Mouse (Mus musculus) pancreas, adult 10 weeks (tissue): ENCODE data around the gene Higd1b. TPM values are rescaled to one million over a fixed set of nuclear protein-coding genes. Genes with fewer than 3 reads are reported as not detected.

Source experiments
- polyA plus RNA-seq: library from polyadenylated mRNA; stranded (reverse); fragments of 350-450 nt; fragmentation: Illumina TruSeq; extraction: RNeasy Lipid Tissue Mini Kit (QIAGEN cat#74804); gene quantifications from one replicate; pipeline ENCODE4 v1.2.3, GENCODE M21; 2015; ENCODE audit warnings: low read depth, low replicate concordance; ENCODE audit not compliant: insufficient read depth

Gene Higd1b
- polyA plus RNA-seq, result 4.0 TPM

GRCm38 (mm10) chr11:102835549-102835948 lies at the start of gene Higd1b:
Higd1b (plus strand) TSS chr11:102835849.

GRCm38 (mm10) chr11:102819021-102819782 lies 16.4 kb upstream of the Higd1b start, which contains the start of gene Gjc1:
Gjc1 (minus strand) TSS chr11:102819700.

GRCm38 (mm10) chr11:102880585-102881313 lies 45.1 kb downstream of the Higd1b start, which contains the start of the genes Eftud2 and Ccdc103:
Eftud2 (minus strand) TSS chr11:102880985.
Ccdc103 (plus strand) TSS chr11:102881204.

GRCm38 (mm10) chr11:102884616-102885219 lies 49.1 kb downstream of the Higd1b start, which contains the start of gene Fam187a:
Fam187a (plus strand) TSS chr11:102885169.

Other genes with a start within 250 kb of the Higd1b start
- gene Fzd2, start 231.5 kb upstream of the Higd1b start, polyA plus RNA-seq, result 2.2 TPM
- not detected for gene Meioc, start 172.1 kb upstream of the Higd1b start, polyA plus RNA-seq
- gene Ccdc43, start 138.1 kb upstream of the Higd1b start, polyA plus RNA-seq, result 4.7 TPM
- 2.2 TPM for gene Adam11, start 74.4 kb upstream of the Higd1b start, polyA plus RNA-seq
- gene Gjc1, start 16.1 kb upstream of the Higd1b start, polyA plus RNA-seq, result 3.2 TPM
- 18.6 TPM for gene Eftud2, start 45.1 kb downstream of the Higd1b start, polyA plus RNA-seq
- gene Ccdc103, start 45.4 kb downstream of the Higd1b start, polyA plus RNA-seq, result not detected
- gene Fam187a, start 49.3 kb downstream of the Higd1b start, polyA plus RNA-seq, result not detected
- gene Gfap, start 65.1 kb downstream of the Higd1b start, polyA plus RNA-seq, result not detected
- gene Kif18b, start 89.3 kb downstream of the Higd1b start, polyA plus RNA-seq, result not detected
- gene C1ql1, start 110.8 kb downstream of the Higd1b start, polyA plus RNA-seq, result not detected
- 7.1 TPM for gene Nmt1, start 192.3 kb downstream of the Higd1b start, polyA plus RNA-seq
- gene Dcakd, start 192.5 kb downstream of the Higd1b start, polyA plus RNA-seq, result 9.6 TPM